Mouse (Mus musculus): ENCODE measurements around the gene Vav2.

The Vav2 gene

DNA sequence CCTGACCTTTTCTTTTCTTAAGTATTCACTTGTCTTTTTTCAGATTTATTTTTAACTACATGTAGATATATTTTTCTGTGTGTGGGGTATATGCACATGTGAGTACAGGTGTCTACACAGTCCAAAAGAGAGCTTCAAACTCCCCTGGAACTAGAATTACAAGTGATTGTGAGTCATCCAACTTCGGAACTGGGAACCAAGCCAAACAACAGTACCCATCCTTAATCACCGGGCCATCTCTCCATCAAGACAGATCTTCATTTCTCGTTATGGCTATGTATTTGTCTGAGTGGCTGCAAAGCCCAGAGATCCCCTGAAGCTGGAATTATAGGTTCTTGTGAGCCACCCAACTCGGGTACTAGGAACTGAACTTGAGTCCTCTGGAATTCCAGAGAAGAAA lies 61.5 kb downstream of the Vav2 start:
- POLR2A ChIA-PET: interaction anchor here in 2 of 4 experiments (1.2 to 2.3 kb wide), 3 partner anchors 11 to 31 kb away, joined by 4 to 6 read pairs (median 4); no protein-coding TSS in a partner anchor
- CTCF ChIA-PET: no interaction called here

DNA sequence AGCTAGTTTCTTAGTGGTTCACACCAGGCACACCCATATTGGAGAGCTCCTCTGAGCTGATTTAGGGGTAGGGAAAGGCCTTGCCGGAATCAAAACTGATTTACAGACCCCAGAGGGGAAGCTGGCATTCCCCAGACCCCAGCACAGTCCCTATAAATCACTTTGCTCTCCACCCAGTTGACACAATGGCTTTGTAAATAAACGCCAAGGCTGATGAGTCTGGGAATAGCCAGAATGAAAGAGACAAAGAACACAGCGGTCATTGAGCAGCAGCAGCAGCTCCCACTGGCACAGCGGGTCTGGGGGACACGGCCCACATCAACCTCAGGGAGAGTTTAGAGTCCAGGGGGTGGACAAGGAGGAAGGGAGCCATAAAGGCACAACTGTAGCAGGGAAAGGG lies 65.0 kb downstream of the Vav2 start:
- ChIA-PET POLR2A (no interaction called here), CTCF (interaction anchor here in 2 of 4 experiments (0.7 to 1.6 kb wide), 2 partner anchors 67 to 343 kb away, joined by 4 to 5 read pairs; no protein-coding TSS in a partner anchor)

GRCm38 (mm10) chr2:27358461-27358860 lies 68.4 kb downstream of the Vav2 start:
- POLR2A ChIA-PET: no interaction called here
- CTCF ChIA-PET: no interaction called here

GRCm38 (mm10) chr2:27355684-27356083 lies 71.1 kb downstream of the Vav2 start:
- POLR2A ChIA-PET: interaction anchor here in 1 of 4 experiments (1.4 kb wide), 1 partner anchor 70 kb away, joined by 3 read pairs; the partner anchor contains the start of gene Vav2

DNA sequence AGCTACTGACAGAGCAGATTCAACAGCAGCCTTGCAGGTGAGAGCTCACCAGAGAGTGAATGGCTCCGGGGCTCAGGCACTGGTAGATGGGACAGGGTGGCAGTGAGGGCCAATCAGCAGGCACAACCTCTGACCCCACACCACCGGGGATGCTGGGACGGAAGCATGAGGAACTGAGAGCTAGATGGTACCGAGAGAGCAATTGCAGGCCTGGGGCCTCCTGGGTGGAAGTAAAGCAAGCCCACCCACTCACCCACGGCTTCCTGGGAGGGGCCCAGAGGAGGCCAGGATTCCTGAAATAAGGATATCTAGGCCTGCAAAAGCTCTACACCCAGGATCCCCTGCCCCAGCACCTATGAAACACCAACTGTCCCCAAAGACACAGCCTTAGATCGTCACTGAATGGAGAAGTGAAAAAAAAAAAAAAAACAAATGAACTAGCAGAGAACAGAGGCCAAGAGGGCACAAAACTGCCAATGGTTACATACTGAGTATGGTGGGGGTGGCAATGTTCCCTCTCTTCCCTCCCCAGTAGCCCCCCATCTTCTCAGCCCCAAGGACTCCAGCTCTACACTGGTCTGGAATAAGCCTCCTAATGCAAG lies 72.1 kb downstream of the Vav2 start:
- ChIA-PET POLR2A (interaction anchor here in 3 of 4 experiments (0.6 to 1.4 kb wide), 4 partner anchors 9 to 26 kb away, joined by 3 to 8 read pairs (median 4); no protein-coding TSS in a partner anchor), CTCF (interaction anchor here in 1 of 4 experiments (1.4 kb wide), 1 partner anchor 74 kb away, joined by 4 read pairs; no protein-coding TSS in a partner anchor)

More at GRCm38 (mm10) chr2:27355684-27356083, 71.1 kb downstream of the Vav2 start:
- CTCF ChIA-PET: no interaction called here

- CTCF ChIA-PET: interaction anchor here in 1 of 4 experiments (0.7 to 0.9 kb wide), 2 partner anchors 24 to 63 kb away, joined by 3 read pairs; no protein-coding TSS in a partner anchor
- POLR2A ChIA-PET: interaction anchor here in 2 of 4 experiments (1.1 to 1.4 kb wide), 3 partner anchors 15 to 28 kb away, joined by 3 read pairs; no protein-coding TSS in a partner anchor
Observed at GRCm38 (mm10) chr2:27352720-27353119, 74.1 kb downstream of the Vav2 start.

DNA sequence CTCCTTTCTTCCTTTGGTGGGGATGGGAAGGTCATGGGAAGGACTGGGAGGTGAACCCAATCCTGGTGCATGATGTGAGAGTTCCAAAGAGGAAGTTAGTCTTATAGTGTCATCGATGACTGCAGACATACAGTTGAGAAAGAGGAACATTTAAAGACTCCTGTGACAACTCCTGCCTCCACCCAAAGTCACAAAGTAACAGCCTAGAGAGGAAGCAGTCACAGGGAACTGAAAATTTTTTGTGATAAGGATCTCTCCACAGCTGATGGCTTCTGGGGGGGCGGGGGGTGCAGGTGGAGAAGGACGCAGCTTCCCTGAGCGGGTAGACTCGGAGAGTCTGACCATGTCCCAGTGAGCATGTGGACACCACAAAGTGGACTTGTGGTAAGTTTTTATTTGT lies 76.5 kb downstream of the Vav2 start:
- CTCF ChIA-PET: no interaction called here
- POLR2A ChIA-PET: no interaction called here

GRCm38 (mm10) chr2:27343984-27344453 lies 82.8 kb downstream of the Vav2 start:
- POLR2A ChIA-PET: no interaction called here
- CTCF ChIA-PET: interaction anchor here in 2 of 4 experiments (1.1 to 1.3 kb wide), 2 partner anchors 43 to 84 kb away, joined by 3 to 4 read pairs; no protein-coding TSS in a partner anchor

DNA sequence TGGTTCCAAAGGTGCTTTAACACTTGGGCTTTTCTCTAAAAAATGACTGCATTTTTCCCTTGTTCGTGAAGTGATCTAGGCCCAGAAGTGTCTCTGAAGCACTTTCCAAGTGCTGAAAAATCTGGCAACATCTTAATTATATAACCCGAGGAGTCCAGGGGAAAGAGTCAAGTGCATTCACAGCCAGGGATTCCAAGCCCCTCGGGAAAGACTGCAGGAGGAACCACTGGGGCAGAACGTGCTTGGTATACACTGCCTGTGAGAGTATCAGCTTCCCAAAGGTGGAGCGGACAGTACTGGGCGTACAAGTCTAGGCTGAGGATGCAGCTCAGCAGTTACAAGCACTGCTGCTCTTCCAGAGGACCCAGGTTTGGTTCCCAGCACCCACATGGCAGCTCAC lies 86.2 kb downstream of the Vav2 start:
- CTCF ChIA-PET: no interaction called here
- POLR2A ChIA-PET: interaction anchor here in 1 of 4 experiments (1.4 kb wide), 1 partner anchor 14 kb away, joined by 8 read pairs; no protein-coding TSS in a partner anchor

GRCm38 (mm10) chr2:27339051-27339450 lies 87.8 kb downstream of the Vav2 start:
- POLR2A ChIA-PET: interaction anchor here in 1 of 4 experiments (1.2 kb wide), 1 partner anchor 10 kb away, joined by 4 read pairs; no protein-coding TSS in a partner anchor

DNA sequence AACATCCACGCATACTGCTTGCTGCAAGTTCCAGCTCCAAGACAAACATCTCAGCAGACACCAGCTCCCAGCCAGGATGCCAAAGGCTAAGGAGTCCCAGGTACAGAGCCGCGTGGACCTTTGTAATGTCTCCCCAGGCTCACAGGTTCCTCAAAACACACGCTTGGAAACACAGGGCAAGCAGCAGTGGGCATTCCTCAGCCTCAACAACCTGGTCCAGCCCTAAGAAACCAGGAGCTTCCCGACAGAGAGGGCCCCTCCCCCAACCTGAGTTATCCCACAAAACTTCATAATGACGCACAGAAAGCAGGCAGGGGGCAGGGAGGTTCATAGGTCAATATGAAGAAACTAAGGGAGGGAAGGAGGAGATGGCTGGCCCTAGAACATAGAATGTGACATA lies 89.6 kb downstream of the Vav2 start:
- POLR2A ChIA-PET: interaction anchor here in 2 of 4 experiments (1.2 to 1.5 kb wide), 2 partner anchors 11 kb away, joined by 3 to 4 read pairs; no protein-coding TSS in a partner anchor
- CTCF ChIA-PET: interaction anchor here in 3 of 4 experiments (0.6 to 1.5 kb wide), 3 partner anchors 48 to 1264 kb away, joined by 3 to 13 read pairs (median 4); no protein-coding TSS in a partner anchor

More at GRCm38 (mm10) chr2:27339051-27339450, 87.8 kb downstream of the Vav2 start:
- CTCF ChIA-PET: no interaction called here

DNA sequence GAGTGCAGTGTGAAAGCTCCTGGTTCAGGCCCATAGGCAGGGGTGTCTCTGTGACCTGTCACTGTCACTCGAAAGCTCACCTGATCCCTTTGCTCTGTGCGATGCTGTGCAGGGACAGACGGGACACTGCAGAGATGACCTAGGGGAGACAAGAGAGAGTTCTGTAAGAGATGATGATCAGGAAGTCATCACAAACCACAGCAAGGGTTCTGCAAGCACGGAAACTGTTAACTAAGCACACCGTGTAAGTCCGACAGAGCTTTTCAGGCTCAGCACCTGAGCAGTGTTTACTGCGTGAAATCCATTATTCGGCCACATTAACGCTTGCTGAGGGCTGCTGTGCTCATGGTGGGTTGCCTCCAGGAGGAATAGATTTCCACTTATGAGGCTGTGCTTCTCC lies 90.2 kb downstream of the Vav2 start:
- CTCF ChIA-PET: interaction anchor here in 2 of 4 experiments (0.5 to 1.5 kb wide), 2 partner anchors 36 to 91 kb away, joined by 4 to 5 read pairs; no protein-coding TSS in a partner anchor
- POLR2A ChIA-PET: interaction anchor here in 2 of 4 experiments (1.0 to 1.5 kb wide), 3 partner anchors 10 to 151 kb away, joined by 3 to 4 read pairs (median 3); no protein-coding TSS in a partner anchor

DNA sequence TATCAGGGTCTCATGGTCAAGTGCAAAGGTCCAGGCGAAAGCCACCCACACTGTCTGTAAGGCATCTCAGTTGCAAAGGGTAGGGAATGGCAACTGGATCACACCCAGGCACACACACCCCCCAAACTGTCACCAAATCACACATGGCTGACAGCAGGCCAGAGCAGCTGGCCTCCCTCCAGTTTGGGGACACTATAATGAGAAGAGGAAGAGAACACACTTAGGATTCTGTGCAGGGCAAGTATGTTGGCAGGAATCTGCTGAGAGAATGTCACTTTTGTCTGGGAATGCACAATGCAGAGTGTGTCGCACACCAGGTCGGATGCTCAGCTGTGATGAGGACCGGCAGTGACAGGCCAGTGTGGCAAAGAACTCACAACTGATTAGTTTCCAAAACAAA lies 92.0 kb downstream of the Vav2 start:
- ChIA-PET POLR2A (interaction anchor here in 2 of 4 experiments (0.6 to 0.8 kb wide), 2 partner anchors 141 to 771 kb away, joined by 3 read pairs; no protein-coding TSS in a partner anchor), CTCF (interaction anchor here in 2 of 4 experiments (0.5 kb wide), 2 partner anchors 14 to 470 kb away, joined by 5 to 9 read pairs; no protein-coding TSS in a partner anchor)

GRCm38 (mm10) chr2:27331560-27331959 lies 95.3 kb downstream of the Vav2 start:
- CTCF ChIA-PET: no interaction called here
- POLR2A ChIA-PET: interaction anchor here in 1 of 4 experiments (1.4 kb wide), 1 partner anchor 10 kb away, joined by 7 read pairs; no protein-coding TSS in a partner anchor

- ChIA-PET POLR2A (interaction anchor here in 1 of 4 experiments (1.2 to 1.4 kb wide), 2 partner anchors 9 to 34 kb away, joined by 4 to 7 read pairs; no protein-coding TSS in a partner anchor), CTCF (interaction anchor here in 1 of 4 experiments (0.6 kb wide), 1 partner anchor 1108 kb away, joined by 4 read pairs; no protein-coding TSS in a partner anchor)
Observed at GRCm38 (mm10) chr2:27330446-27330845, 96.4 kb downstream of the Vav2 start.

DNA sequence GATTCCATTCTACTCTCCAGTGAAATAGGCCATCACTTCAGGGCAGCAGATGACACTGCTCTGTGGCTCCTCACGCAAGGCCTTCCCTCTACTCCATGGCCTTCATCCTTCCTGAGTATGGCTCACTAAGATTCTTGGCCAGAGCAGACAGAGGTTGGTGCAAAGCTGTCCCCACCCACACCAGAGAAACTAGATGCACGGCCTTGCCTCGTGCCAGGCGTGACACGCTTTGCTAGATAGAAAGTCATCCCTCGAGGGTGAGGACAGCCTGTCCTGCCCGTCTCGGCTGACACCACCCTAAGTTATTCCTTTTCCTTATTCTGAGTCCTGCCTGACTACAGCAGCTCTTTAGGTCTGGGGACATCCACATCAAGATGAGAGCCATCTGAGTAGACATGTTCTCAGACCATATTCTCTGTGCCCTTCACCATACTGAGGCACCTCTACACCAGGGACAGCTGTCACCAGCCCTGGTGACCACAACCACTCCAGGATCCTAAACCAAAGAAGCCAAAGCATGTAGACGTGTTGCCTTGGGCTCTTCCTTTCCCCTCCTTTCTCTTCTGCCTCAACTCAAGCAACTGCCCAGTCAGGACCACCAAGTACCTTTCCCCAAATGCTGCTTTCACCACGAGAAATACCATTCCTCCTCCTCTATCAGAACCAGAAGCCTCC lies 97.3 kb downstream of the Vav2 start:
- CTCF ChIA-PET: interaction anchor here in 1 of 4 experiments (0.7 kb wide), 1 partner anchor 48 kb away, joined by 3 read pairs; no protein-coding TSS in a partner anchor
- POLR2A ChIA-PET: interaction anchor here in 2 of 4 experiments (0.6 to 1.6 kb wide), 4 partner anchors 9 to 33 kb away, joined by 3 to 4 read pairs (median 4); no protein-coding TSS in a partner anchor

DNA sequence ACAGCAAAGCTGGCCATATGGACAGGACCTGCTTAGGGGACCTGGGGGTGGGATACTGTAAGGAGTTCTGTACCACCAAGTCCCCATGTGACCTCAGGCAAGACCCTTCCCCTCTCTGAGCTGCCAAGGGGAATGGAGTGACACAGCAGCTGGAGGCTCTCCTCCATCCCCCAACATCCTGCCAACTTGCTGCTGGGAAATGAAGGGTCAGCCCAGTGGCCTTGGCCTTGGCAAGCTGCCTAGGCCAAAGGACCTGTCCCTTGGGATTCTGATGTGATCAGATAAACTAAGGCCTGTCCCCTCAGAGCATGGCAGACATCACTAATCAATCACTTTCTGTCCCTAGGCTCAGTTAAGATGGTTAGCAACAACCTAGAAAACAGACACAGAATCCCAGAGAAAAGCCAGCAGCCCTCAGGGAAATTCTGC lies 98.2 kb downstream of the Vav2 start:
- CTCF ChIA-PET: interaction anchor here in 1 of 4 experiments (0.7 kb wide), 1 partner anchor 48 kb away, joined by 3 read pairs; no protein-coding TSS in a partner anchor
- POLR2A ChIA-PET: interaction anchor here in 1 of 4 experiments (1.2 to 1.6 kb wide), 2 partner anchors 10 to 19 kb away, joined by 3 to 4 read pairs; no protein-coding TSS in a partner anchor

DNA sequence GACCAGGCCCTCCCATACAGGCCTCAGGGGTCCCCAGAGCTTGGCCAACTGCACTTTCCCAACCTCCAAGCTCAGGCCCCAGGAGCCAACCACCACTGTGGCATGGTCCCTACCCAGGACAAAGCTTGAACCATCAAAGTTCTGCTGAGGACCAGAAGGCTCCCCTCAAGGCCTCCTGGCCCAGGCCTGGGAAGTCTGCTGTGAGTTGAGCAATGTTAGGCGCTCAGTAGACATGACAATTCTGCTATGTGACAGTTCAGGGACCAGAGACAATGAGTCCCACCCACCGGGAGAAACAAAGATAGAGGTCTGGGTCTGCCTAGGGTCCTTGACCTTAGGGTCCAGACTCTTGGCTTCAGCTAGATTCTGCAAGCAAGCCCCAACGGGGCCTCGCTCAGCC lies 98.9 kb downstream of the Vav2 start:
- ChIA-PET CTCF (no interaction called here), POLR2A (interaction anchor here in 1 of 4 experiments (1.1 to 1.6 kb wide), 2 partner anchors 9 to 11 kb away, joined by 4 read pairs; no protein-coding TSS in a partner anchor)

All from embryonic stem cell, embryonic (primary cell).